Mouse (Mus musculus) thymus, adult 2 months (tissue): ENCODE data around the gene Pxylp1.

Source experiments
- CTCF ChIP-seq: fragments of 200-500 bp; IDR thresholded peaks from 2 replicates; pipeline ENCODE4 v1.5.1; 2012; ENCODE audit warnings: mild to moderate bottlenecking, control low read depth, low read length, moderate library complexity, borderline replicate concordance; ENCODE audit not compliant: control insufficient read depth, poor library complexity, insufficient read depth; ENCODE audit errors: extremely low read depth
- POLR2A ChIP-seq: fragments of 200-500 bp; IDR thresholded peaks from 2 replicates; pipeline ENCODE4 v1.6.1; 2012; ENCODE audit warnings: mild to moderate bottlenecking, low read length, control low read depth, moderate library complexity; ENCODE audit not compliant: control insufficient read depth, poor library complexity, insufficient read depth; ENCODE audit errors: extremely low read depth

DNA sequence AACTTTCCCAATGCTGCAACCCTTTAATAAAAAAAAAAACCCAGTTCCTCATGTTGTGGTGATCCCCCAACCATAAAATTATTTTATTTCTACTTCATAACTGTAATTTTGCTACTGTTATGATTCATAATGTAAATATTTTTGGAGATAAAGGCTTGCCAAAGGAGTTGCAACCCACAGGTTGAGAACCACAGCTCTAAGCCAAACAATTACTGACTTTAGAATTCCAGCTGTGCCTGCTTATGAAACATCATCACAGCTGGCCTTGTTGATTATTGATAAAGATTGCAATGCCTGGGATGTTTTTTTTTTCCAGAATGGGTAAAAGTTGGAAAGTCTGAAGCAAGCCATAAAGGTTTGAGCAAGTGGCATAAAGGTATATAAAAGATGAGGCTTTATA lies 6.5 kb upstream of the Pxylp1 start:
- TF ChIP-seq CTCF (no peak), POLR2A (no peak)
